Mouse (Mus musculus): ENCODE data around the gene Ephx1. TPM values are rescaled to one million over a fixed set of nuclear protein-coding genes. Genes with fewer than 3 reads are reported as not detected.
"Not testable (repeated sequence)": the region's sequence is repeated elsewhere in the genome, so short reads cannot be mapped to it uniquely, and the experiment has no call there.

Gene Ephx1
- polyA plus RNA-seq, 1 experiment from 2014 or later: 10.3 TPM

DNA sequence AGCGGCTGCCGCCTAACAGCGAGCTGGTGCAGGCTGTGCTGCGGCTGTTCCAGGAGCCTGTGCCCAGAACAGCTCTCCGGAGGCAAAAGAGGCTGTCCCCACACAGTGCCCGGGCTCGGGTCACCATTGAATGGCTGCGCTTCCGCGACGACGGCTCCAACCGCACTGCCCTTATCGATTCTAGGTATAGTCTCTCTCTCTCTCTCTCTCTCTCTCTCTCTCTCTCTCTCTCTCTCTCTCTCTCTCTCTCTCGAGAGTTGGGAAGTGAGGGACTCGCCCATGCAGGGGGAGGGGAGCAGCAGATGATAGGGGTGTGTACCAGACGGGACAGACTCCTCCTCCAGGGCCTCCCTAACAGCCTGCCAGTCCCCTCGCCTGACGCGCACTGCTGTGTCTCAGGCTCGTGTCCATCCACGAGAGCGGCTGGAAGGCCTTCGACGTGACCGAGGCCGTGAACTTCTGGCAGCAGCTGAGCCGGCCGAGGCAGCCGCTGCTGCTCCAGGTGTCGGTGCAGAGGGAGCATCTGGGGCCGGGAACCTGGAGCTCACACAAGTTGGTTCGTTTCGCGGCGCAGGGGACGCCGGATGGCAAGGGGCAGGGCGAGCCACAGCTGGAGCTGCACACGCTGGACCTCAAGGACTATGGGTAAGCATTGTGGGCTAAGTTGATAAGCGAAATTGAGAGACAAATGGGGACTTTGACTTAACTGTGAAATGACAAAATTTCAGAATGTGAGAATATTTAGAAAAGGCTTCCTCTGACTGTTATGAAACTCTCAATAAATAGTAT is 83.9 kb downstream of the Ephx1 start:
- ATAC-seq (ENCODE audit: low FRiP score); H3K9me3 ChIP-seq (ENCODE audit: control insufficient read depth, low read length); DNase-seq (ENCODE audit: low spot score); H3K27ac ChIP-seq; H3K36me3 ChIP-seq (replicated peaks; ENCODE audit: control insufficient read depth, insufficient read depth); H3K4me1 ChIP-seq (replicated peaks; ENCODE audit: control insufficient read depth, insufficient read depth, low read length); H3K9ac ChIP-seq: not testable (repeated sequence)
- WGBS: 2% methylated on average over 32 of the region's 41 CpGs
- peak overlapping the region; percentile 13 for H3K4me3 ChIP-seq (replicated peaks; ENCODE audit: low read length)
- peak overlapping the region; percentile 40 for H3K4me2 ChIP-seq (replicated peaks)
- H3K27me3 ChIP-seq (ENCODE audit: control insufficient read depth, insufficient read depth, low read length): peaks cover 70% of the 10 kb centered on the region

DNA sequence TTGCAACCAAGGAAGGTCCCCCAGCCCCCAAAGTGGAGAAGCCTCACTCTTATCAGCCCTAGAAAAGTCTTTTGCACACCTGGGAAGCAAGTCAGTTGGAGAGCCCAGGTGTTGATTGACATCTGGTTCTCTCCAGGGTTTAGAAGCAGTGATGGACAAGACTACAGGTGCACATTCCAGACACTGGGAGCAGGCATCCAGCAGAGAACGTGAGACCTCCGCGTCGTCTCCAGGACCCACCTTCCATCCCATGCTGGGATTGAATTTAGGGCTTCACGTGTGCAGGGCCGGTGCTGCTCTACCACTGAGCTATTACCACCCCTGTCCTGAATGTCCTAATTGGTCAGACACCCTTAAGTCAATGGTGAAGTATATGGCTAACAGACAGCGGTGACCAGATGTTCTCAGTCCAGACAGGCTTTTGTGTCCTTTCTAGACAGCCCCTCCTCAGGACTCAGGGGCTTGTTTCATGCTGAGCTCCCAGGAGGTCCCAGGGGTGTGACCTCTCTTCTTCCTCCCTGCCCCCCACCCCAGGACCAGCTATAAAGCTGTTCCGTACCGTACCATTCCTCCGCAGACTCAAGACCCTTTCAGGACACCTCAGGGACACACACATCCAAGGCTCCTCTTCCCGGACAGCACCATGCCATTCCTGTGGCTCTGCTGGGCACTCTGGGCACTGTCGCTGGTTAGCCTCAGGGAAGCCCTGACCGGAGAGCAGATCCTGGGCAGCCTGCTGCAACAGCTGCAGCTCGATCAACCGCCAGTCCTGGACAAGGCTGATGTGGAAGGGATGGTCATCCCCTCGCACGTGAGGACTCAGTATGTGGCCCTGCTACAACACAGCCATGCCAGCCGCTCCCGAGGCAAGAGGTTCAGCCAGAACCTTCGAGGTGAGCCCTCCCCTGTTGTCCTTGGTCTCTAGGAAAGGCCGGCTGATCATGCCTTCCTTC is 86.0 kb downstream of the Ephx1 start, which contains the start of gene Lefty1:
Gene Lefty1 (plus strand): TSS at position 556 of the 953 bp plus-strand sequence.
- H3K9me3 ChIP-seq (ENCODE audit: control insufficient read depth, low read length): no peaks in the 10 kb centered on the region
- no peak within 1 kb of the TSS for H3K4me2 ChIP-seq (replicated peaks)
- ATAC-seq (ENCODE audit: low FRiP score): no peak
- no peak within 1 kb of the TSS for H3K9ac ChIP-seq
- no peaks in the 10 kb centered on the region for H3K4me1 ChIP-seq (replicated peaks; ENCODE audit: control insufficient read depth, insufficient read depth, low read length)
- H3K36me3 ChIP-seq (replicated peaks; ENCODE audit: control insufficient read depth, insufficient read depth): no peaks in the 10 kb centered on the region
- H3K27me3 ChIP-seq (ENCODE audit: control insufficient read depth, insufficient read depth, low read length): peaks cover 55% of the 10 kb centered on the region
- WGBS: 11% methylated on average over 21 of the region's 21 CpGs
- H3K4me3 ChIP-seq (replicated peaks; ENCODE audit: low read length): no peak within 1 kb of the TSS
- no peak within 1 kb of the TSS for H3K27ac ChIP-seq
- no peak for DNase-seq (ENCODE audit: low spot score)

DNA sequence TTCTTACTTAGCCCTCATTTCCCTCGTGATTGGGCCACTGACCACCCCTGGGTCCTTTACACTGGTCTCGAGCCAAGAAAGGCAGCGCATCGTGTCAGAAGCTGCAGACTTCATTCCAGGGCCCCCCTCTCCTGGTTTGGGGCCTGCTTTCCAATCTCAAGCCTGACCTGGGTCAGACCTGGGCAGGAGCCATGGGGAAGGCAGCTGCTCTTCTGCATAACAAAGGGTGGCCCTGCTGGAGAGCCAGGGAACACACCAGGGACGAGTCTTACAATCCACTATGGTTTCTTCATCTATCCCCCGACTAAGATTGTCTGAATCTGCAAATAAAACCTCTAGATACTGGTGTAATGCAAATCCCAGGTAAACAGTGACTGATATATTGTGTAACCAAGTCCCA is 87.0 kb downstream of the Ephx1 start:
- ATAC-seq (ENCODE audit: low FRiP score) (no peak), DNase-seq (ENCODE audit: low spot score) (no peak)
- Histone ChIP-seq H3K4me1 (replicated peaks; ENCODE audit: control insufficient read depth, insufficient read depth, low read length) (no peaks in the 10 kb centered on the region), H3K4me3 (replicated peaks; ENCODE audit: low read length) (no peak overlapping the region), H3K27ac (no peak overlapping the region), H3K36me3 (replicated peaks; ENCODE audit: control insufficient read depth, insufficient read depth) (no peaks in the 10 kb centered on the region), H3K4me2 (replicated peaks) (no peak overlapping the region), H3K9ac (no peak overlapping the region), H3K27me3 (ENCODE audit: control insufficient read depth, insufficient read depth, low read length) (peaks cover 55% of the 10 kb centered on the region), H3K9me3 (ENCODE audit: control insufficient read depth, low read length) (no peaks in the 10 kb centered on the region)
- 10% methylated on average over 6 of the region's 6 CpGs for WGBS

DNA sequence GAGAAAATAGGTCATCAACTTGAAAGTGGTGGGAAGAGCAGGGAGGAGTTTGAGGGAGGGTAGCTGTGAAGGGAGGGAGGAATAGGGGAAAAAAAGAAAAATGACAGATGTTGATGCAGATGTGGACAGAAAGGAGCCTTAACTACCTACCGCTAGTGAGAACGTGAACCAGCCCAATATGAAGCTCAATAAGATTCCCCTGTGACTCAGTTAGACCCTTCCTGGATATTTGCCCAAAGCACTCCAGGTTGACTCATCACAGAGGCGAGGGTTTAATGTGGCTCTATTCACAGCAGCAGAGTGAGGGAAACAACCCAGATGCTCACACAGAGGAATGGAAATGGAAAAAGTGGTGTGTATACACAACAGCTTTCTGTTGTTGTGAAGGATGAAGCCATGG is 89.6 kb downstream of the Ephx1 start:
- DNase-seq (ENCODE audit: low spot score) (no peak), ATAC-seq (ENCODE audit: low FRiP score) (no peak)
- Histone ChIP-seq H3K4me1 (replicated peaks; ENCODE audit: control insufficient read depth, insufficient read depth, low read length) (no peaks in the 10 kb centered on the region), H3K4me3 (replicated peaks; ENCODE audit: low read length) (no peak overlapping the region), H3K36me3 (replicated peaks; ENCODE audit: control insufficient read depth, insufficient read depth) (no peaks in the 10 kb centered on the region), H3K9ac (no peak overlapping the region), H3K27ac (no peak overlapping the region), H3K27me3 (ENCODE audit: control insufficient read depth, insufficient read depth, low read length) (peaks cover 30% of the 10 kb centered on the region), H3K9me3 (ENCODE audit: control insufficient read depth, low read length) (no peaks in the 10 kb centered on the region), H3K4me2 (replicated peaks) (no peak overlapping the region)
- WGBS: 55% methylated on average over 3 of the region's 3 CpGs

DNA sequence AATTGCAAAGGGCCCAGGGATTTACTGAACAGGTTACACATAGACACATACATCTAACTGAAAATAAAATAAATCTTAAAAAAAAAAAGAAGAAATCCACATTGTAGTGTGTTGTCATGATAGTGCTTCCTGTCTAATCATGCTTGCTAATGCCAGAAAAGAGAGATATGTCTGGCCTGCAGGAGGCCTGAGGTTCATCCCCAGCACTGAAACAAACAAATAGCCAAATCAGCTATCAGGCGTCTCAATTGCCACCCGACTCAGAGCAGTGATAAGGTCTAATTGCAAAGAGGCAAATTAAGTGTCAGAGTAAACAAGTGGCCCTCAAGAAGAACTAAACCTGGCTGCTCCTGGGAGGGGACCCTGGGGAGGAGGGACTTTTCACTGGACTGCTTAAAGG is 91.1 kb downstream of the Ephx1 start:
- WGBS: 66% methylated on average over 2 of the region's 2 CpGs

DNA sequence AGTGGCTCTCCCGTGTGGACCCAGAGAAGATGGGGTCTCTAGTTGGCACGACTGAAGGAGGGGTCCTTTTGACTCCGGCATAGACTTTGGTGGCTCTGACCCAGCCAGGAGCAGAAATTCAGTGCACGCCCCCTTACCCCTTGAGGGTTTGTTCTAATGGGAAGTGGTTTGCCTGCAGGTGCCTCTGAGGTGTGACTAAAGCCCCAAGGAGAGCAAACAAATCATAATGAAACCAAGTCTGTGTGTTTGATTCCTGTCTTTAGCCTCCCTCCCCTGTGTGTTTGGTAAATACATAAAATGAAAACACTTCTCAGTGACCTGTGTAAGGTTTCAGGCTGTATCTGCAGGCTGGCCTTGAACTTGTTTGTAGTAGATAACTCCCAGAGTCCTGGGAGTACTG is 94.4 kb downstream of the Ephx1 start:
- Histone ChIP-seq H3K4me3 (replicated peaks; ENCODE audit: low read length) (no peak overlapping the region), H3K9me3 (ENCODE audit: control insufficient read depth, low read length) (no peaks in the 10 kb centered on the region), H3K9ac (no peak overlapping the region), H3K27ac (no peak overlapping the region), H3K4me2 (replicated peaks) (no peak overlapping the region), H3K4me1 (replicated peaks; ENCODE audit: control insufficient read depth, insufficient read depth, low read length) (no peaks in the 10 kb centered on the region), H3K27me3 (ENCODE audit: control insufficient read depth, insufficient read depth, low read length) (no peaks in the 10 kb centered on the region), H3K36me3 (replicated peaks; ENCODE audit: control insufficient read depth, insufficient read depth) (no peaks in the 10 kb centered on the region)
- ATAC-seq (ENCODE audit: low FRiP score) (no peak), DNase-seq (ENCODE audit: low spot score) (no peak)
- WGBS: 76% methylated on average over 4 of the region's 4 CpGs

More for the DNA sequence above, 91.1 kb downstream of the Ephx1 start:
- no peak overlapping the region for H3K4me3 ChIP-seq (replicated peaks; ENCODE audit: low read length)
- no peak overlapping the region for H3K27ac ChIP-seq
- H3K27me3 ChIP-seq (ENCODE audit: control insufficient read depth, insufficient read depth, low read length): peaks cover 15% of the 10 kb centered on the region
- H3K4me1 ChIP-seq (replicated peaks; ENCODE audit: control insufficient read depth, insufficient read depth, low read length): no peaks in the 10 kb centered on the region
- no peaks in the 10 kb centered on the region for H3K36me3 ChIP-seq (replicated peaks; ENCODE audit: control insufficient read depth, insufficient read depth)
- DNase-seq (ENCODE audit: low spot score) (no peak), ATAC-seq (ENCODE audit: low FRiP score) (no peak)
- no peaks in the 10 kb centered on the region for H3K9me3 ChIP-seq (ENCODE audit: control insufficient read depth, low read length)
- H3K4me2 ChIP-seq (replicated peaks): no peak overlapping the region
- H3K9ac ChIP-seq: no peak overlapping the region

Other genes with a start within 250 kb of the Ephx1 start
- gene H3f3a, start 207.0 kb downstream of the Ephx1 start, polyA plus RNA-seq (2014; fragmentation: Nextera tagmentation; extraction: Ambion mirVana): 2,816 and 2,951 TPM in 2 replicates
- 26.9 and 28.2 TPM in 2 replicates for gene Sde2, start 169.8 kb downstream of the Ephx1 start, polyA plus RNA-seq (2014; fragmentation: Nextera tagmentation; extraction: Ambion mirVana)
- gene Lefty2, start 127.8 kb downstream of the Ephx1 start, polyA plus RNA-seq (2014; fragmentation: Nextera tagmentation; extraction: Ambion mirVana): 1.5 and 3.2 TPM in 2 replicates
- 63.0 and 68.0 TPM in 2 replicates for gene Pycr2, start 116.6 kb downstream of the Ephx1 start, polyA plus RNA-seq (2014; fragmentation: Nextera tagmentation; extraction: Ambion mirVana)
- 0.20 and 0.41 TPM in 2 replicates for gene Lefty1, start 85.9 kb downstream of the Ephx1 start, polyA plus RNA-seq (2014; fragmentation: Nextera tagmentation; extraction: Ambion mirVana)
- 1.5 and 1.6 TPM in 2 replicates for gene Tmem63a, start 78.6 kb downstream of the Ephx1 start, polyA plus RNA-seq (2014; fragmentation: Nextera tagmentation; extraction: Ambion mirVana)
- gene 9130409I23Rik, start 30.3 kb upstream of the Ephx1 start, polyA plus RNA-seq (2014; fragmentation: Nextera tagmentation; extraction: Ambion mirVana): not detected in 2 replicates
- 36.4 and 39.3 TPM in 2 replicates for gene Nvl, start 123.3 kb upstream of the Ephx1 start, polyA plus RNA-seq (2014; fragmentation: Nextera tagmentation; extraction: Ambion mirVana)
- gene Cnih4, start 123.8 kb upstream of the Ephx1 start, polyA plus RNA-seq (2014; fragmentation: Nextera tagmentation; extraction: Ambion mirVana): 52.7 and 53.6 TPM in 2 replicates
- 45.7 and 49.8 TPM in 2 replicates for gene Wdr26, start 191.1 kb upstream of the Ephx1 start, polyA plus RNA-seq (2014; fragmentation: Nextera tagmentation; extraction: Ambion mirVana)

All from hindbrain, embryonic 14.5 days (tissue).